Mouse (Mus musculus) E14TG2a.4 (cell line): ENCODE measurements around the gene Cmas.

Source experiments
- H3K27me3 ChIP-seq: 2 replicates; pipeline ENCODE4 v1.6.1; 2014; ENCODE audit warnings: low read length, control low read depth; ENCODE audit not compliant: insufficient read depth
- H3K36me3 ChIP-seq: 2 replicates; pipeline ENCODE4 v1.6.1; 2014; ENCODE audit warnings: low read length, control low read depth; ENCODE audit not compliant: insufficient read depth
- H3K4me1 ChIP-seq: replicated peaks from 2 replicates; pipeline ENCODE4 v1.6.1; 2014; ENCODE audit warnings: low read depth, low read length, control low read depth
- H3K4me3 ChIP-seq: replicated peaks from 2 replicates; pipeline ENCODE4 v1.5.1; 2014; ENCODE audit warnings: mild to moderate bottlenecking, low read length
- H3K9me3 ChIP-seq: 2 replicates; pipeline ENCODE4 v1.6.1; 2014; ENCODE audit warnings: low read length, control low read depth
- CTCF ChIP-seq: conservative IDR thresholded peaks from 2 replicates; pipeline ENCODE4 v1.5.1; 2014; ENCODE audit warnings: low read length
- NANOG ChIP-seq: IDR thresholded peaks from 2 replicates; pipeline ENCODE4 v1.6.1; 2014; ENCODE audit warnings: borderline replicate concordance, low read length, mixed read lengths
- POU5F1 ChIP-seq: IDR thresholded peaks from 2 replicates; pipeline ENCODE4 v1.6.1; 2014; ENCODE audit warnings: low read length, borderline replicate concordance

The Cmas gene

DNA sequence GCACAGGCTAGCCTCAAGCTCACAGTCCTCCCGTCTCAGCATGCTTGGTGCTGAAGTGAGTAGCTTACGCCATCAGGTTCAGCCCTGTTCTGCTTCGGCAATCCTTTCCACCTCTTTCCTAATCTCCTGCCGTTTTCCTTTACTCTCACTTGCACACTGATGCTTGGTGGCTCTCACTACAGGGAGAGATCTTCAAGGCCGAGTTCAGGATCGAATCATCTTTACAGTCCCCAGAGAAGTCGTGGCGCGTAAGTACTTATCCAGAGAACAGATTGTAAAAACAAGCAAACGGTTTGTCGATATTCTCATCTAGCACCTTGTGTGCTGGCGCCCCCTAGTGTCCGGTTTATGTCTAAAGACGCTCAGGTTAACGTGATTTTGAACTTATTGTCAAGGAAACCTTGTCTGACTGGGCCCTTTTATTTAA is 58.0 kb downstream of the Cmas start:
- Histone ChIP-seq H3K4me3 (peak overlapping the region; percentile 59), H3K4me1 (peaks cover 57% of the 10 kb centered on the region), H3K9me3 (no peaks in the 10 kb centered on the region), H3K27me3 (no peaks in the 10 kb centered on the region; the same call in 1 of the 2 replicates), H3K36me3 (no peaks in the 10 kb centered on the region)
- no peak for TF ChIP-seq POU5F1
- TF ChIP-seq CTCF: peak; percentile 85

DNA sequence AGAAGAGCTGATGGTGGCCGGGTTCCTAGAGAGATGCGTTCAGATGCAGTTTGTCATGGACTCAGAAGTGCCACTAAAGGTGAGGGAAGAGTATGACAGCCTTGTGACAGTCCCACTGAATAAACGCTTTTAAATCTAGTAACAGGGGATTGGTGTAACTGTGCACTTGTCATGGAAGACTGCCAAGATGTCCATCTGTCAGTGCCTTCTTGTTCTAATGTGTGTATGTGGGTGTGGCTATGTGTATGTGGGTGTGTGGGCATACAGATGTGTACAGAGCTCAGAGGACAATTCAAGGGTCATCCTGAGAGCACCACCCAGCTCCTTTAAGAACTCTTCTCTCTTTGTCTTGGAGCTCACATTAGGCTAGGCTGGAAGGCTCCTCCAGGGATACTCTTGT is 59.0 kb downstream of the Cmas start:
- Histone ChIP-seq H3K36me3 (no peaks in the 10 kb centered on the region), H3K4me1 (peaks cover 48% of the 10 kb centered on the region), H3K27me3 (no peaks in the 10 kb centered on the region; the same call in 1 of the 2 replicates), H3K4me3 (no peak overlapping the region), H3K9me3 (no peaks in the 10 kb centered on the region)
- TF ChIP-seq CTCF (no peak), POU5F1 (no peak), NANOG (no peak)

DNA sequence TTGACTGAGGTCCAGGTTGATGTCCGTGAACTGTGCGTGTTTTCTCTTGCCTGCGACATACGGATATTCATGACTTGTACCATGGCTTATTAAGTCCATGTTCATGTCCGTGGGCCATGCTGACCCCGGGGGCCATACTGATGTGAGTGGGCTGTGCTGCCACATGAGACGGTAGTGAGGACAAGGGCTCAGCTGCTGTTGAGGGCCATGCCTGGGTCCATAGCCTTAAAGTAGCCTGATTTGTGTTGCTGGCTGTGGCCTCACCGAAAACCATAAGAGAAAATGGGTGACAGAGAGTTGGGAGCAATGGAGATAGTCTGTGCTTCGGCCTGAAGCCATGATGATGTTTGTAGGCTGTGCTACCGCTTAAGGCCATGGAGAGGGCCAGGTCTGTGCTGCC is 61.8 kb downstream of the Cmas start:
- Histone ChIP-seq H3K27me3 (no peaks in the 10 kb centered on the region; the same call in 1 of the 2 replicates), H3K9me3 (no peaks in the 10 kb centered on the region), H3K36me3 (no peaks in the 10 kb centered on the region), H3K4me3 (no peak overlapping the region), H3K4me1 (peaks cover 37% of the 10 kb centered on the region)
- TF ChIP-seq NANOG: no peak

DNA sequence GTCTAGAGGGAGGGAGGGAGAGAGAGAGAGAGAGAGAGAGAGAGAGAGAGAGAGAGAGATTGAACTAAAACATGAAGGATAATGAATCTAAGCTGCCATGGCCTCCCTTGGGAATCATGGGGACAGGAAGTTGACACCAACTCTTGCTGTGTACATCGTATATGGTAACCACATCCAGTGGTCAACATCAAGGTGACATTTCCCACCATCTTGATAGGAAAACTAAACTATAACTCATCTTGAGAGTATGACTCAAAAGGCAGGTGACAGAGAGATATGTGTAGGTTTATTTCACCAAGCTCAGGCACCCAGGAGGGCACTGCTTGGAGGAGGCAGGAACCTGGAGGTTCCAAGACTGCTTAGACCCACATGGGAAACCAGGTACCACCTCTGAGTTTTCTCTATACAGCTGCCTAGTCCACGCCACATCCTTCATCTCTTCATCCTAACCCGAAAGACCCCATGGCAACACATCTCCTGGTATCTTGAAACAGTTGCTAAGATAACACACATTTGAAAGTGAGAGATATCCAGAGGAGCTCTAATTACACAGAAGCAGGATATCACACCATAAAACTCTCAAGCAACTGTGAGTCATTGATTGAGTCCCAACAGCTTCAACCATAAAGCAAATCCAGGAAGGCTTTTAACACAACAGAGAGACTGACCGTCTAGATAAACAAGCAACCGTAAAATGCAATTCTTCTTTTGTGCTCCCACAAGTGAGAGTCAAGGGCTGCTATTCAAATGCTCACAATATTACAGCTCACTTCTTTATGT is 66.7 kb downstream of the Cmas start:
- Histone ChIP-seq H3K36me3 (peaks cover 19% of the 10 kb centered on the region), H3K4me3 (no peak overlapping the region), H3K27me3 (no peaks in the 10 kb centered on the region), H3K4me1 (0 out of 2 replicates have a peak, but pooled peaks cover under 1% of the 10 kb centered on the region), H3K9me3 (no peaks in the 10 kb centered on the region)
- TF ChIP-seq CTCF: no peak
- no peak for TF ChIP-seq POU5F1
- no peak for TF ChIP-seq NANOG
